29 mouse cellular contexts compared by ENCODE assay signal in genomic region chr14:56093353-56093752, GRCm38 (mm10). TPM values are rescaled to one million over a fixed set of nuclear protein-coding genes. Genes with fewer than 3 reads are reported as not detected.
DNase-seq lines count a peak whose midpoint lies in the region; ATAC-seq lines count a peak whose summit lies in the region.
"Had no signal": no experiment of that assay in that cellular context is flagged by ENCODE, and none has a peak within 500 bp of the region (broad histone marks: within the 10 kb centered on the region; RNA-seq: fewer than 3 reads in every experiment).

No protein-coding gene starts in this region.

- peak; percentile 81 for ATAC-seq in granulocyte monocyte progenitor cell, adult 5-6 weeks (replicated peaks; ENCODE audit: poor library complexity, severe bottlenecking)
- ATAC-seq in megakaryocyte progenitor cell, adult 5-6 weeks (replicated peaks; ENCODE audit: poor library complexity): peak; percentile 58
- ATAC-seq: forebrain, embryonic 14.5 days; forebrain, embryonic 16.5 days had no signal

- DNase-seq in heart, adult 11 months: peak; percentile 49
- DNase-seq in heart, adult 18-20 months: no peak
- peak; percentile 96 for DNase-seq in 416B (ENCODE audit: low read depth)
- DNase-seq in thymus, postnatal 0 days (ENCODE audit: low spot score): no peak
- no peak for DNase-seq in left cerebral cortex, postnatal 25 days (ENCODE audit: low spot score in 2 of 2)
- DNase-seq: adrenal gland, adult 2 months; adrenal gland, postnatal 10 days; adrenal gland, postnatal 25 days; cerebellum, adult 11-12 months; cerebellum, adult 2 months; cerebellum, adult 9-10 months; cerebellum, postnatal 10 days; cerebellum, postnatal 25 days; embryo, embryonic 11 days had no signal

- intact Hi-C loops in left cerebral cortex, postnatal 25 days (cut with DNase I): no loop called here

RNA-seq across cellular contexts. Expression of gene Mcpt8, which starts 8.3 kb away (rescaled TPM):
- not detected for total RNA-seq in heart, adult 18-20 months (2021)
- 85.6 and 130 TPM in 2 replicates for total RNA-seq in granulocyte monocyte progenitor cell, adult 5-6 weeks (2014; fragmentation: Nextera tagmentation)
- total RNA-seq in granulocyte monocyte progenitor cell, adult 5-6 weeks (2017): 31.0 and 50.8 TPM in 2 replicates
- total RNA-seq in megakaryocyte progenitor cell, adult 5-6 weeks (2015): 83.3 and 112 TPM in 2 replicates
- 23.6 and 30.6 TPM in 2 replicates for total RNA-seq in megakaryocyte progenitor cell, adult 5-6 weeks (2017)
- polyA plus RNA-seq in thymus, postnatal 0 days (2015; fragmentation: Nextera tagmentation; extraction: Ambion mirVana): 0.17 and 0.36 TPM in 2 replicates
- not detected for total RNA-seq in left cerebral cortex, postnatal 25 days (2021)
- total RNA-seq: adrenal gland, adult 2 months; adrenal gland, postnatal 25 days; MEL had no signal
- polyA plus RNA-seq: adrenal gland, adult 2 months; brain, embryonic 14.5 days; cerebellum, adult 2 months; embryonic facial prominence, embryonic 11.5 days; forebrain, embryonic 10.5 days; forebrain, embryonic 12.5 days; forebrain, embryonic 16.5 days had no signal

RNA-seq across cellular contexts. Expression of gene Ctsg, which starts 9.0 kb away (rescaled TPM):
- not detected for total RNA-seq in heart, adult 18-20 months (2021)
- 2,198 and 2,270 TPM in 2 replicates for total RNA-seq in granulocyte monocyte progenitor cell, adult 5-6 weeks (2014; fragmentation: Nextera tagmentation)
- 4,568 and 5,380 TPM in 2 replicates for total RNA-seq in granulocyte monocyte progenitor cell, adult 5-6 weeks (2017)
- 4,330 and 4,812 TPM in 2 replicates for total RNA-seq in megakaryocyte progenitor cell, adult 5-6 weeks (2015)
- total RNA-seq in megakaryocyte progenitor cell, adult 5-6 weeks (2017): 4,060 and 4,327 TPM in 2 replicates
- 0.26 and 0.46 TPM in 2 replicates for polyA plus RNA-seq in thymus, postnatal 0 days (2015; fragmentation: Nextera tagmentation; extraction: Ambion mirVana)
- total RNA-seq in left cerebral cortex, postnatal 25 days (2021): not detected
- total RNA-seq: adrenal gland, adult 2 months; adrenal gland, postnatal 25 days; ES-E14; MEL had no signal
- polyA plus RNA-seq: adrenal gland, adult 2 months; C2C12; cerebellum, adult 2 months; embryonic facial prominence, embryonic 11.5 days; embryonic facial prominence, embryonic 13.5 days; forebrain, embryonic 12.5 days; forebrain, embryonic 14.5 days; forebrain, embryonic 16.5 days had no signal

RNA-seq across cellular contexts. Expression of gene Gzme, which starts 27.1 kb away (rescaled TPM):
- not detected for total RNA-seq in heart, adult 18-20 months (2021)
- not detected in 2 replicates for total RNA-seq in granulocyte monocyte progenitor cell, adult 5-6 weeks (2014; fragmentation: Nextera tagmentation)
- not detected in 2 replicates for total RNA-seq in granulocyte monocyte progenitor cell, adult 5-6 weeks (2017)
- total RNA-seq in megakaryocyte progenitor cell, adult 5-6 weeks (2015): not detected in 2 replicates
- not detected in 2 replicates for total RNA-seq in megakaryocyte progenitor cell, adult 5-6 weeks (2017)
- not detected in 2 replicates for polyA plus RNA-seq in thymus, postnatal 0 days (2015; fragmentation: Nextera tagmentation; extraction: Ambion mirVana)
- not detected for total RNA-seq in left cerebral cortex, postnatal 25 days (2021)
- total RNA-seq: adrenal gland, adult 2 months; adrenal gland, postnatal 10 days; adrenal gland, postnatal 25 days; adrenal gland, postnatal 4 days; MEL had no signal
- polyA plus RNA-seq: adrenal gland, adult 2 months; cerebellum, adult 2 months; embryonic facial prominence, embryonic 11.5 days; embryonic facial prominence, embryonic 13.5 days; embryonic facial prominence, embryonic 15.5 days; erythroblast, embryonic 14.5 days; forebrain, embryonic 10.5 days; forebrain, embryonic 12.5 days; forebrain, embryonic 14.5 days; forebrain, embryonic 16.5 days had no signal

RNA-seq across cellular contexts. Expression of gene Mcpt4, which starts 31.2 kb away (rescaled TPM):
- total RNA-seq in heart, adult 18-20 months (2021): 1 to 10 TPM; 1.3 to 1.6 TPM
- not detected in 2 replicates for total RNA-seq in granulocyte monocyte progenitor cell, adult 5-6 weeks (2014; fragmentation: Nextera tagmentation)
- total RNA-seq in granulocyte monocyte progenitor cell, adult 5-6 weeks (2017): not detected in 2 replicates
- total RNA-seq in megakaryocyte progenitor cell, adult 5-6 weeks (2015): not detected in 2 replicates
- total RNA-seq in megakaryocyte progenitor cell, adult 5-6 weeks (2017): not detected in 2 replicates
- 2.0 and 2.2 TPM in 2 replicates for polyA plus RNA-seq in thymus, postnatal 0 days (2015; fragmentation: Nextera tagmentation; extraction: Ambion mirVana)
- not detected for total RNA-seq in left cerebral cortex, postnatal 25 days (2021)
- total RNA-seq: ES-E14, MEL had no signal
- polyA plus RNA-seq: C2C12; cerebellum, adult 2 months; embryonic facial prominence, embryonic 11.5 days; erythroblast, embryonic 14.5 days; forebrain, embryonic 10.5 days; forebrain, embryonic 12.5 days; forebrain, embryonic 14.5 days; forebrain, embryonic 16.5 days had no signal

RNA-seq across cellular contexts. Expression of gene Gzmd, which starts 39.1 kb away (rescaled TPM):
- total RNA-seq in heart, adult 18-20 months (2021): not detected
- not detected in 2 replicates for total RNA-seq in granulocyte monocyte progenitor cell, adult 5-6 weeks (2014; fragmentation: Nextera tagmentation)
- total RNA-seq in granulocyte monocyte progenitor cell, adult 5-6 weeks (2017): not detected in 2 replicates
- 0.37 TPM in 1 of 2 replicates, not detected in the other for total RNA-seq in megakaryocyte progenitor cell, adult 5-6 weeks (2015)
- not detected in 2 replicates for total RNA-seq in megakaryocyte progenitor cell, adult 5-6 weeks (2017)
- polyA plus RNA-seq in thymus, postnatal 0 days (2015; fragmentation: Nextera tagmentation; extraction: Ambion mirVana): not detected in 2 replicates
- total RNA-seq in left cerebral cortex, postnatal 25 days (2021): not detected
- total RNA-seq: adrenal gland, adult 2 months; adrenal gland, postnatal 10 days; adrenal gland, postnatal 25 days; adrenal gland, postnatal 4 days; MEL had no signal
- polyA plus RNA-seq: adrenal gland, adult 2 months; brain, embryonic 14.5 days; cerebellum, adult 2 months; embryonic facial prominence, embryonic 11.5 days; embryonic facial prominence, embryonic 13.5 days; embryonic facial prominence, embryonic 15.5 days; erythroblast, embryonic 14.5 days; forebrain, embryonic 10.5 days; forebrain, embryonic 12.5 days; forebrain, embryonic 14.5 days; forebrain, embryonic 16.5 days had no signal

Comparison
In these comparisons a context has a peak if more than half of its experiments do, and no peak if none do; other contexts are left out.
1. DNase-seq: peak in heart, adult 11 months (single experiment) and 416B (single experiment); none in heart, adult 18-20 months (0 of 2), thymus, postnatal 0 days (single experiment) and left cerebral cortex, postnatal 25 days (0 of 2).
2. RNA of gene Mcpt8, which starts 8.3 kb away (total RNA-seq): 31.0 to 130 TPM in granulocyte monocyte progenitor cell, adult 5-6 weeks and 23.6 to 112 TPM in megakaryocyte progenitor cell, adult 5-6 weeks; not detected in heart, adult 18-20 months and not detected in left cerebral cortex, postnatal 25 days; every median in the first group is over 10 times any median in the second.
3. RNA of gene Ctsg, which starts 9.0 kb away (total RNA-seq): 2,198 to 5,380 TPM in granulocyte monocyte progenitor cell, adult 5-6 weeks and 4,060 to 4,812 TPM in megakaryocyte progenitor cell, adult 5-6 weeks; not detected in heart, adult 18-20 months and not detected in left cerebral cortex, postnatal 25 days; every median in the first group is over 1,000 times any median in the second.